Mouse (Mus musculus) myocyte (in vitro differentiated cells): Measurements from ENCODE around the gene Hist1h4f.
"Not testable (repeated sequence)": the region's sequence is repeated elsewhere in the genome, so short reads cannot be mapped to it uniquely, and the experiment has no call there.

ENCODE experiments used
- E2F4 ChIP-seq: IDR thresholded peaks from one replicate; pipeline ENCODE4 v1.6.1; 2011; ENCODE audit warnings: mild to moderate bottlenecking, control low read depth, moderate library complexity; ENCODE audit not compliant: insufficient read depth
- MYOD1 ChIP-seq, 3 experiments: IDR thresholded peaks; one replicate each; pipeline ENCODE4 v1.6.1; 2011; ENCODE audit warnings: control low read depth in 2 of 3, low read depth in 2 of 3, mild to moderate bottlenecking in 2 of 3, moderate library complexity in 1 of 3; ENCODE audit not compliant: insufficient read length in 2 of 3, control insufficient read depth in 1 of 3
- POLR2A ChIP-seq: IDR thresholded peaks from one replicate; pipeline ENCODE4 v1.6.1; 2011; ENCODE audit warnings: low read depth, mild to moderate bottlenecking, control low read depth, moderate library complexity; ENCODE audit not compliant: insufficient read length
- REST ChIP-seq: IDR thresholded peaks from one replicate; pipeline ENCODE4 v1.6.1; 2011; ENCODE audit warnings: mild to moderate bottlenecking, control low read depth, moderate library complexity; ENCODE audit not compliant: insufficient read depth, insufficient read length
- USF1 ChIP-seq: IDR thresholded peaks from one replicate; pipeline ENCODE4 v1.6.1; 2011; ENCODE audit warnings: low read depth, mild to moderate bottlenecking, control low read depth, moderate library complexity

GRCm38 (mm10) chr13:23571504-23572217 lies 20.2 kb upstream of the Hist1h4f start:
- not testable (repeated sequence) for TF ChIP-seq E2F4; MYOD1 (IDR thresholded peaks at IDR 0.05; ENCODE audit: control insufficient read depth in 1 of 3, insufficient read length in 2 of 3, low read depth in 2 of 3); REST; USF1
- peak; percentile 78 for TF ChIP-seq POLR2A
